Mouse (Mus musculus) layer of hippocampus, adult 11-12 months (tissue): Measurements from ENCODE around the gene Zfp61.

Experiments used
- DNase-seq: peaks from one replicate; pipeline ENCODE4 v3.0.0; 2022; ENCODE audit warnings: low spot score

Gene Zfp61

GRCm38 (mm10) chr7:24300771-24301282, at the start of gene Zfp61:
TSS of gene Zfp61 (minus strand) at chr7:24301232.
- DNase-seq = no peak

DNA sequence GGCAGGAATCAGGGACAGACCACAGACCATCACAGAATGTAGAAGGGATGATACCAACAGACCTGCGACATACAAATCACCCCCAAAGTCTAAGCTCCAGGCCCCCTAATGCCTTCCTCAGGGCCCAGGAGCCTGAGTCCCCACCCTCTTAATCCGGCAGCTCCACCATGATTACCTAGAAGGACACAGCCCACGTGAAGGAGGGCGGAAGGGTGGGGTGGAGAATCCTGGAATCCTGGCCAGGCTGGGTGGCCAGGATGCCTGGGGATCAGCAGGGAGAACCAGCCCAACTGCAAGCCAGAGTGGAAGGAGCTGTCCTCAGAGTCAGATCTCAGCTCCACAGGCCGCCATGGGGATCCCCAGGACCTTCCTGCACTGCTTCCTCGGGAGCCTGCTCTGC, 47.9 kb upstream of the Zfp61 start, which contains the start of gene Lypd5:
Gene Lypd5, plus strand, starts transcription at position 301 of the 400 bp plus-strand sequence.
- DNase-seq = no peak

GRCm38 (mm10) chr7:24346444-24346843, 45.4 kb upstream of the Zfp61 start:
- DNase-seq = no peak

GRCm38 (mm10) chr7:24343701-24344272, 42.8 kb upstream of the Zfp61 start:
- no peak for DNase-seq

DNA sequence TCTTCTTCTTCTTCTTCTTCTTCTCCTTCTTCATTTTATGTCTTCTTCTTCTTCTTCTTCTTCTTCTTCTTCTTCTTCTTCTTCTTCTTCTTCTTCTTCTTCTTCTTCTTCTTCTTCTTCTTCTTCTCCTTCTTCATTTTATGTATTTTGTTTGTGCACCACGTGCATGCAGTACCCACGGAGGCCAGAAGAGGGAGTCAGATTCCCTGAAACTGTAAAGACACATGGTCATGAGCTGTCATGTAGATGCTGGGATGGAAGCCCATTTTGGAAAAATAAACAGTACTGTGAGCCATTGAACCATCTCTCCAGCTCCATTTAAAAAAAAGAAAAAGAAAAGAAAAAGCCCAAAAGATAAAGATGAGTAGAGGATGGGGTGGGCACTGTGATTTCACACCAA, 37.2 kb upstream of the Zfp61 start:
- DNase-seq = no peak

GRCm38 (mm10) chr7:24335699-24336309, 34.8 kb upstream of the Zfp61 start:
- DNase-seq = peak; percentile 84

DNA sequence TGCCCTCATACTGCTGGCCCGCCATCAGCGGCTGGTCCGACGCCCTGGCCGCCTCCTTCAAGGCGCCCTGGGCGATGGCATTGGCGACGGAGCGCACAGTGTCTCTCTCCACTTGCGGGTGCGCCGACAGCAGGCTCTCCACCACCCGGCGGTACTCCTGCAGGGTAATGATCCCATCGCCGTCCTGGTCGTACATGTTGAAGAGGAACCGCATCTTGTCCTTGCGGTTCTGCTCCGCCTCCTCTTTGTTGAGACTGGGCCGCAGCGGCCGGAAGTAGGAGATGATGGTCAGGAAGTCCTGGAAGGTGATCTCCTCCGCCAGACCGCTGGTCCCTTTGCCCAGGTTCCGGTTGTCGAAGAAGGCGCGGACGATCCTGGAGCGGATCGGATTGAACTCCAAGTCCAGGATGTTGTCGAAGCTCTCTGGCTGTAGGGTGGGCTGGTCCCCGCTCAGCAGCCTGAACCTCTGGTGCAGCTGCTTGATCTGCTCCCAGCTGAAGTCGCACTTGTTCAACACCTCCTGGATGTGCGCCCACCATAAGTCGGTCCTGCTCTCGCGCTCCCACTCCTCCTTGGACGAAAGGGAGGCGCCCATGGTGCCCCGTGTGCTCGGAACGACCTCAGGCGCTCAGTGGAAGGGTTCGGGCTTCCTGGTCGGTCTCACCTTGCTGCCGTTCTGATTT, 32.4 kb upstream of the Zfp61 start, which contains the start of gene Tescl:
Gene Tescl, minus strand, starts transcription at position 633 of the 683 bp plus-strand sequence.
- no peak for DNase-seq

- DNase-seq = no peak
These were observed 26.4 kb upstream of the Zfp61 start for GRCm38 (mm10) chr7:24327281-24327975.

- no peak for DNase-seq
These were observed 25.5 kb upstream of the Zfp61 start for GRCm38 (mm10) chr7:24326273-24327135.

DNA sequence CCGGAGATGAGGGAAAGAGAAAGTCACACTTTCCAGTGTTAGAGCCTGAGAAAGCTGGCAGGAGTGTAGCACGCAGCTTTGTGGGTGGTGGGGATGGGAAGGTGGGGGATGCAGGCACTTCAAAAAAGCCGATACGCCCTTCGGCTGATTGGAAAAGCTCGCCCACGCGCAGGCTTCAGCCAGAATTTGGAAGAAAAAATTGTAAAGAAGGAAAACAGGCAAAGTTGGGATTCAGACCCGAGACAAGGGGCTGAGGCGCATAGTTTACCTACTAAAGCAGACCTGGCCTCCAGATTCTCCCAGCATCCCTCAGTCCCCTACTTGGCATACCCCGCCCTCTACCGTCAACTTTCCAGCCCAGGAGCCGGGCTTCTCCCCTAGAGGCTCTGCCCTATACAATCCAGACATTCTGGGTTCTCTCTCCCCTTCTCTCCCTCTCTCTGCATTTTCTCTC, 24.7 kb upstream of the Zfp61 start:
- DNase-seq = peak; percentile 35

DNA sequence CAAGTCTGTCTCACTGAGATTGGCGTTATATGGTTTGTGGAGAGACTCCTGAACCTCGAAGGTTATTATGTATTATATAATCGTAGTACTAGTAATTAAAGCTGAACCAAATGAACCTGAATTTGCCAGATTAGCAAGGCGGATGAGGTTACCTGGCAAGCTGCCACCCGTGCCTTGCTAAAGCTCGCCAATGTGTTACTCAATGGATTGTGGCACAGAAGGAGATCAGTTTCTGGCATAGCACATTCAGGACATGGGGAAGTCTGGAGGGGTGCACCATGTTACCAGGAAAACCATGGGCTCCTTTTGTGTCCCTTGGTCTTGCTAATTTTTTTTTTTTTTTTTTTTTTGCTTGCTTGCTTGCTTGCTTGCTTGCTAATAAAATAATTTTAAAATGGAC, 24.2 kb upstream of the Zfp61 start:
- peak; percentile 29 for DNase-seq

DNA sequence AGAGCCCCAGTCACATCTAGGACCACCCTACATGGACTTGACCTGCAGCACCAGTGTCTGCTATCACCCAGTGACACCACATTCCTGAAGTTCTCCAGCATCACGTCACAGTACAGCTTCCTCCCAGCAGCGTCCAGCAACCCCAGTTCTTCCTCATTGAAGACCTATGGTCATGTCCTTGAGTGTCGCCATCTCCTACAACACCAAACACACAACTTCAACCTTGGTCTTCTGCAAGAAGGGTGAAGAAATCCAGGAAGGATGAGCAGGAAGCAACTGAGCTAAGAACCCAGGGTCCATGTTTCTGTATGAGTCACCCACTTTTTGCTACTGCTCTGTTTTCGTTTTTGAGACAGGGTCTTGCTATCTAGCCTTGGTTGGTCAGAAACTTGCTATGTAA, 21.6 kb upstream of the Zfp61 start:
- no peak for DNase-seq

GRCm38 (mm10) chr7:24318942-24319341, 17.9 kb upstream of the Zfp61 start:
- no peak for DNase-seq

DNA sequence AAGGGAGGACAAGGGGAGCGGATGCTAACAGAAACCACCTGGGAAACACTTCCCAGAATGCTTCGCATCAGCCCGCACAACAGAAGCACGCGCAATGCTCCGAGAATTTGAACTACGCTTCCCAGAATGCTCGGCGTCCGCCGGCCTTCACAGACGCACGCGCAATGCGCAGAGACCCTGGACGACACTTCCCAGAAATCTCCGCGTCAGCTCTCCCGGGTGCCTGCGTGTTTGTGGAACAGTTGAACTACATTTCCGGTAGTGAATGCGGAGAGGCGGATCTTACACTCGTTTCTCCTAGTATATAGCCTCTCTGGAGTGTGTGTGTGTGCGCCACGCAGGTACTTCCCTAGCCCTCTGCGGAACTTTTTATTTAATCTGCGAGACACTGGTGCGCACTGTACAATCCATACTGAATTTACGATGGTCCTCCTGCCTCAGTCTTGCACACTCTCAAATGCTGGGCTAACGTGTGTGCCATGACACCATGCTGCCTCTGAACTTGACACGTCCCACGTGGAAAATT, 15.6 kb upstream of the Zfp61 start, which contains the start of gene Zfp94:
Gene Zfp94, minus strand, starts transcription at position 100 of the 526 bp plus-strand sequence.
- peak; percentile 97 for DNase-seq

DNA sequence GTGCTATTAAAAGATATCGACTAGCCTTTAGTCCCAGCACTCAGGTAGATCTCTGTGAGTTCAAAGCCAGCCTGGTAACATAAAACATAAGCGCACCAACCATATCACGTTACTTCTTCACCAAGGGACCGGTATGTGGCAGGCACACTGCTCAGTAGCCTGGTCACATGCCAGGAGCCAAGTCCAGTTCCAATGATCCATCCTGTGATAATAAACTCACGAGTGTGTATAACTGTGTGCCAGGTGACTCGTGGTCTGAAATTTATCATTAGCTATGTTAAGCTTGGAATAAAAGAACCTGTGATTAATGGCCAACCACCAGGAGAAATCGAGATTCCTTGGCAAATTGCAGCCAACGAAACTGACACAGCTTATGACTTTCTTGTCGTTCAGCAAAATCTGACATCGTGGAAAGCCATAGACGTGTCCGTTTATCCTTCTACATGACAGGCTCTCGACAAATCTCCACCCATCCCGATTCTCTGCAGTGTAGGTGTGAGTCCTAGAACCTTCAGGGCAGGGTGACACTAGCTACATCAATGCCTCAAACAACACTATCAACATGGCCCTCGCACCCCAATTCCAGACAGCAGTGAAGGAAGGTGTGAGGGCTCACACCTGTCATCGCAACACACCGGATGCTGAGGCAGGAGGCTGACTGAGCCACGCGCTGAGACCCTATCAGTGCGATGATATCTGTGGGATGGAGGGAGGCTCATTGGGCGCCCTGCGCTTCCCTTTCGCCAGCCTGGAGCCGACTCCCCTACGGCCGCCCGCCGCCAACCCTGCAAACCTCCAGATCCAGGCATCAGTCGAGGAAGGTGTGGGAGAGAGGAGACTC, 14.9 kb upstream of the Zfp61 start:
- DNase-seq = no peak

DNA sequence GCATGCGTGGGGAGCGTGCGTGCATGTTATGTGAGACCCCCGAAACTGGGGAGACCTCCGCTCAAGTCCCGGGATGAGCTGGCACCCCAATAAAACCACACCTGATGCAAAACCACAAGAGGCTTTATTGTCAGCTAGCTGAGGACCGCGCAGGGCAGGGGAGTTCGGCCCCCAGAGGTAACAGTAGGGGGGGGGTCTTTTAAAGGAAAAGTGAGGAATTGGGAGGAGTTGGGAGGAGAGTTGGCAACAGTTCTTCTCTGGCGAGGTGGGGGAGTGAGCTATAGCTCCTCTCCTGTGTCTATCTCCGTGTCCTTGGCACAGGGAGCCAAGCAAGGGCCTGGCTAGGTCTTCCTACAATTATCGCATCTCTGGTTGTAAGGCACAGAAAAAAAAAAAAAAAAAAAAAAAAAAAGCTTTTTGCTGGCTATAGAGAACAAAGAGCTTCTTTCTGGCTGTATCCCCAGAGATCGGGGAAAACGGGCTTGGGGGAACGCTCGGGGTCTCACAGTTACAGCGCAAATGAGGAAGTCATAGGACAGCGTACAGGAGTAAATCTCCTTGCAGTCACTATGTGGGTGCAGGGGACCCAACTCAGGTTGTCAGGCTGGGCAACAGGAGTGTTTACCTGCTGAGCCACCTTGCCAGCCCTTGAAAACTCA, 1.1 kb downstream of the Zfp61 start:
- no peak for DNase-seq

GRCm38 (mm10) chr7:24298973-24299708, 1.9 kb downstream of the Zfp61 start:
- peak; percentile 86 for DNase-seq

DNA sequence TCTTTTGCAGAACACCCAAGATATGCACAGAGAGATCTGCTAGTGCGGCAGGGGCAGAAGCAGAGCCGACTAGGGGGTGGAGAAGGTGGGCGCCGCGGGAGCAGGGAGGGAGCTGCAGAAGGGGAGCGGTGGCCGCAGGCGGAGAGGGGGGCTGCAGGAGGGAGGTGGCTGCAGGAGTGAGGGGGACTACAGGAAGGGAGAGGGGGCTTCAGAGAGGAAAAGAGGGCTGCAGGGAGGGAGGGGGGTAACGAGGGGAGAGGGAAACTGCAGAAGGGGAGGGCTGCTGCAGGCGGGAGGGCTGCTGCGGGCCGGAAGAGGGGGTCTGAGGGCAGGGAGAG, 2.4 kb downstream of the Zfp61 start:
- no peak for DNase-seq
